Mouse (Mus musculus) olfactory bulb, adult 2 months (tissue): ENCODE data around the gene Slc25a11.

ENCODE experiments used
- CTCF ChIP-seq: fragments of 200-500 bp; IDR thresholded peaks from 2 replicates; pipeline ENCODE4 v1.5.1; 2012; ENCODE audit warnings: low read depth, mild to moderate bottlenecking, low read length, moderate library complexity; ENCODE audit not compliant: insufficient read depth
- POLR2A ChIP-seq: fragments of 200-500 bp; IDR thresholded peaks from 2 replicates; pipeline ENCODE4 v1.6.1; 2012; ENCODE audit warnings: mild to moderate bottlenecking, low read depth, low read length, moderate library complexity; ENCODE audit not compliant: insufficient read depth

DNA sequence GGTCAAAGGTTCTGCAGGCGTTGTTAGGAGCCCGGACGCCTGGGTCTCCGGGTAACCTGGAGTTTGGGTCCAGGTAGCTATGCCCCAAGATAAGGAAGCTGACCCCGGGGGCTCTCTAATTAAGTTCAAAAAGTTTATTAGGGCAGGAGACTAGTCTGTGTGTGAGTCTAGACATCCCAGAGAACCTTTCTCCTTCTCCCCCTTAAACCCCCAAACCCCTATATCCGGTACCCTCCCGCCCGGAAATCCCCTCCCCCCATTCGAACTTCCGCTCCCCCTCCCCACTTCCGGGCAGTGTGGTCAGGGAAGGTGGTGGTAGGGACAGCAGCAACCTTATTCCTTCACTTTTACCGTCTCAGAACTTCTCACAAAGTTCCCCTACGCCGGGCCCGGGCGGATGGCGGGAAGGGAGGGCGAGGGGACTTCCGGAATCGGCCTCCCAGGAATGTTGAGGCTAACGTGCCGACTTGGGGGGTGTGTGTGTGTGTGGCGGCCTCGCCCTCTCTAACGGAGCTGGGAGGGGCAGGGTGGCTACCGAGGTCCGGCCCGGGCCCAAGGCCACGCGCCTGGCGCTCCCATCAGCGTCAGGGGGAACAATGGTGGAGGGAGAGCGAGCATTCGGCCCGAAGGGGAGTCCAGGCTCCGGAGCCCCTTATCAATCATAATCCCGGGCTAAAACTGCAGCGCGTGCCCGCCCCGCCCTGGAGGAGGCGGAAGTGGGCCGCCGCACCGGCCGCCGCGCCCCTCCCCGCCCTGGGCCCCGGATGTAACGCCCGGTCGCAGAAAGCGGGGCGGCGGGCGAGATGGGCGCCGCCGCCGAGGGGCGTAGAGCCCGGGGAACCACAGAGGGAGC is 6.3 kb upstream of the Slc25a11 start:
- TF ChIP-seq POLR2A (no peak), CTCF (no peak)
